Mouse (Mus musculus) forebrain, postnatal 0 days (tissue): ENCODE data around the gene Utp18. TPM values are rescaled to one million over a fixed set of nuclear protein-coding genes. Genes with fewer than 3 reads are reported as not detected.

Source experiments
- ATAC-seq: fragments of 200-750 bp; cut with Nextera tagmentation; 2 replicates; pipeline ENCODE4 v1.8.0; 2017; ENCODE audit warnings: mild to moderate bottlenecking, moderate library complexity
- DNase-seq: peaks from one replicate; pipeline ENCODE4 v3.0.0-alpha.2; 2015
- H3K27ac ChIP-seq: fragments of 300-500 bp; sonication (generic); 2 replicates; pipeline ENCODE4 v1.5.1; 2014; ENCODE audit warnings: low read depth, mild to moderate bottlenecking, antibody characterized with exemption, low read length, moderate library complexity, mixed read lengths
- H3K27me3 ChIP-seq: fragments of 300-500 bp; sonication (generic); 2 replicates; pipeline ENCODE4 v1.6.1; 2014; ENCODE audit warnings: mild to moderate bottlenecking, low read length, mixed read lengths; ENCODE audit not compliant: insufficient read depth
- H3K36me3 ChIP-seq: fragments of 300-500 bp; sonication (generic); 2 replicates; pipeline ENCODE4 v1.6.1; 2014; ENCODE audit warnings: mild to moderate bottlenecking, moderate library complexity; ENCODE audit not compliant: insufficient read depth
- H3K4me1 ChIP-seq: fragments of 300-500 bp; sonication (generic); 2 replicates; pipeline ENCODE4 v1.6.1; 2014; ENCODE audit warnings: antibody characterized with exemption; ENCODE audit not compliant: insufficient read depth
- H3K4me2 ChIP-seq: fragments of 300-500 bp; sonication (generic); 2 replicates; pipeline ENCODE4 v1.6.1; 2014; ENCODE audit warnings: low read depth, mild to moderate bottlenecking, moderate library complexity
- H3K4me3 ChIP-seq: fragments of 300-500 bp; sonication (generic); 2 replicates; pipeline ENCODE4 v1.5.1; 2014; ENCODE audit warnings: low read depth, low read length, mixed read lengths
- H3K9ac ChIP-seq: fragments of 300-500 bp; sonication (generic); 2 replicates; pipeline ENCODE4 v1.6.1; 2014; ENCODE audit warnings: mild to moderate bottlenecking
- H3K9me3 ChIP-seq: fragments of 300-500 bp; sonication (generic); 2 replicates; pipeline ENCODE4 v1.6.1; 2016; ENCODE audit warnings: low read length
- CTCF ChIP-seq: sonication (generic); IDR thresholded peaks from 2 replicates; pipeline ENCODE4 v1.5.1; 2016; ENCODE audit warnings: antibody characterized with exemption, control low read depth, low read depth
- WGBS: fragments of 180-500 bp; shearing (Covaris S2); extraction: QIAGEN DNeasy Blood & Tissue Kit; methylation state at CpG from one replicate; pipeline ENCODE4 v1.1.7; 2014; 5-methylcytosine and 5-hydroxymethylcytosine counted together
- polyA plus RNA-seq: library from polyadenylated mRNA; unstranded; fragments of >200 nt; fragmentation: Nextera tagmentation; extraction: Ambion mirVana; gene quantifications from 2 replicates; pipeline ENCODE4 v1.2.1, GENCODE M21; 2015
- total RNA-seq: library from RNA; depleted of rRNA; stranded (reverse); fragments of >200 nt; gene quantifications from 2 replicates; pipeline ENCODE4 v1.2.3, GENCODE M21; 2014

Gene Utp18
- total and polyA plus RNA-seq, 2 experiments from 2014 or later: 27.5 to 38.4 TPM

GRCm38 (mm10) chr11:93829327-93829679, 56.3 kb downstream of the Utp18 start:
- DNase-seq: peak; percentile 76
- Histone ChIP-seq H3K9ac (no peak overlapping the region), H3K4me2 (peak overlapping the region; percentile 1), H3K27me3 (no peaks in the 10 kb centered on the region), H3K4me3 (no peak overlapping the region), H3K4me1 (peaks cover 8% of the 10 kb centered on the region; the same call in 1 of the 2 replicates), H3K36me3 (no peaks in the 10 kb centered on the region), H3K27ac (peak overlapping the region; percentile 46), H3K9me3 (no peaks in the 10 kb centered on the region)
- peak; percentile 97 for ATAC-seq
- TF ChIP-seq CTCF: no peak
- 15% methylated on average over 6 of the region's 6 CpGs for WGBS

DNA sequence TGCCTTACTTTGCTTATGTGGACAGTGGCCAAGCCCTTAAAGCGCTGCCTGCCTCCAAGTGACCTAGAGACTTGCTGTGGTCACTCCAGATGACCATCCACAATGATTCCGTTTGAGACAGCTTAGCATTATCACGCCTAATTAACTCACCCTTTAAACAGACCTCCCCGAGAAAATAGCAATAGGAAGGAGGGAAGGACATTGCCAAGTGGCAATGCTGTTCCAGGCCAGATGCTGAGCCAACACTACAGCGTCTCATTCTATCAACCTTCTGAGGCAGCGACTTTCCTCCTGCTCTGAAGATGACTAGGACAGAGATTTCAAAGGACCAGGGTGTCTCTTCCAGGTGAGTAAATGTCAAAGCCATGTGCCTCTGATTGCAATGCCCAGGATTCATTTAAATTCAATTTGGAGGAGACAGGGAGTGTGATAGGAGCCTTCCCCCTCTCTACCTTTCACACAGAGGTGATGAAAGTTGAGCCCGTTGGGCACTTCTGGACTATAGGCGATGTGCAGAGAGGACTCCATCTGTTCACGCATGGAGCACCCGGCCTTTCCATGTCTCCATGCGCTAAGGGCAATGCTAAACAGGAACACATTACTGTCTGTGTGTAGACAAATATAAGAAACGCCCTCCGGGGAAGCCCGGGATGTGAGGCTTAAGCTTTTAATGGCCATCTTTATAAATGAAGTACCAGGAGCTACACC, 56.8 kb downstream of the Utp18 start:
- no peak for DNase-seq
- no peak for TF ChIP-seq CTCF
- H3K4me1 ChIP-seq: peaks cover 8% of the 10 kb centered on the region; the same call in 1 of the 2 replicates
- H3K9me3 ChIP-seq: no peaks in the 10 kb centered on the region
- peak overlapping the region; percentile 1 for H3K4me2 ChIP-seq
- no peaks in the 10 kb centered on the region for H3K36me3 ChIP-seq
- peak; percentile 58 for ATAC-seq
- H3K9ac ChIP-seq: no peak overlapping the region
- no peak overlapping the region for H3K4me3 ChIP-seq
- 18% methylated on average over 14 of the region's 14 CpGs for WGBS
- peak overlapping the region; percentile 24 for H3K27ac ChIP-seq
- no peaks in the 10 kb centered on the region for H3K27me3 ChIP-seq

DNA sequence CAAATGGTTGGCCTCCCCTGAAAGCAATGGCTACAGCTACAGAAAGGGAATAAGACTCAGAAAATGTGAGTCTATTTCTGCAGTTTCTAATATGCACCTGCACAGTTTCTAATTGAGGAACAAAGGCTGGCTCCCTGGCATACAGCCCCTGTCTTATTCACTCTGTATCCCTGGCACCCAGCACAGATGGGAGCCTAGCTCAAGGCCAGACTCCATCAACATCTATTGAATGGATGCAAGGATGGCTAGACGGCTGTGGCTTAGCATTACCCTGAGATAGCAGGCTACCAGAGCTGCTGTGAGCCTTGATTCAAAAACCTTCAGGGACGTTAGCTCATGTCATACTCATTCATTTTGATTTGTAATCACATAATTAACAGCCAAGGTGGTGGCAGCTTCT, 63.3 kb downstream of the Utp18 start:
- WGBS: 40% methylated on average over 2 of the region's 2 CpGs
- ATAC-seq (no peak), DNase-seq (no peak)
- Histone ChIP-seq H3K4me3 (no peak overlapping the region), H3K4me2 (no peak overlapping the region), H3K36me3 (no peaks in the 10 kb centered on the region), H3K27ac (no peak overlapping the region), H3K9ac (no peak overlapping the region), H3K27me3 (no peaks in the 10 kb centered on the region), H3K4me1 (no peaks in the 10 kb centered on the region), H3K9me3 (no peaks in the 10 kb centered on the region)
- TF ChIP-seq CTCF: no peak

- TF ChIP-seq CTCF: no peak
- H3K36me3 ChIP-seq: no peaks in the 10 kb centered on the region
- no peak overlapping the region for H3K27ac ChIP-seq
- H3K27me3 ChIP-seq: no peaks in the 10 kb centered on the region
- no peak for ATAC-seq
- H3K4me2 ChIP-seq: no peak overlapping the region
- 82% methylated on average over 2 of the region's 2 CpGs for WGBS
- no peaks in the 10 kb centered on the region for H3K9me3 ChIP-seq
- DNase-seq: no peak
- H3K9ac ChIP-seq: no peak overlapping the region
- H3K4me3 ChIP-seq: no peak overlapping the region
- H3K4me1 ChIP-seq: no peaks in the 10 kb centered on the region
Observed at GRCm38 (mm10) chr11:93821533-93821932, 64.0 kb downstream of the Utp18 start.

GRCm38 (mm10) chr11:93817966-93818738, 67.4 kb downstream of the Utp18 start:
- ATAC-seq (peak; percentile 32), DNase-seq (peak; percentile 59)
- no peak overlapping the region for H3K27ac ChIP-seq
- no peak overlapping the region for H3K4me3 ChIP-seq
- WGBS: 35% methylated on average over 15 of the region's 15 CpGs
- H3K36me3 ChIP-seq: no peaks in the 10 kb centered on the region
- no peak for TF ChIP-seq CTCF
- no peaks in the 10 kb centered on the region for H3K4me1 ChIP-seq
- no peaks in the 10 kb centered on the region for H3K27me3 ChIP-seq
- no peaks in the 10 kb centered on the region for H3K9me3 ChIP-seq
- peak overlapping the region; percentile 8; the same call in 1 of the 2 replicates for H3K4me2 ChIP-seq
- no peak overlapping the region for H3K9ac ChIP-seq

GRCm38 (mm10) chr11:93812955-93813354, 72.6 kb downstream of the Utp18 start:
- H3K4me1 ChIP-seq: no peaks in the 10 kb centered on the region
- H3K27me3 ChIP-seq: no peaks in the 10 kb centered on the region
- no peak overlapping the region for H3K27ac ChIP-seq
- no peak overlapping the region for H3K4me3 ChIP-seq
- no peaks in the 10 kb centered on the region for H3K36me3 ChIP-seq
- H3K9me3 ChIP-seq: no peaks in the 10 kb centered on the region
- no peak overlapping the region for H3K4me2 ChIP-seq
- WGBS: 64% methylated on average over 4 of the region's 4 CpGs
- ATAC-seq (no peak), DNase-seq (no peak)
- no peak for TF ChIP-seq CTCF
- no peak overlapping the region for H3K9ac ChIP-seq
